Mouse (Mus musculus): ENCODE measurements around the gene Sorcs2.

DNA sequence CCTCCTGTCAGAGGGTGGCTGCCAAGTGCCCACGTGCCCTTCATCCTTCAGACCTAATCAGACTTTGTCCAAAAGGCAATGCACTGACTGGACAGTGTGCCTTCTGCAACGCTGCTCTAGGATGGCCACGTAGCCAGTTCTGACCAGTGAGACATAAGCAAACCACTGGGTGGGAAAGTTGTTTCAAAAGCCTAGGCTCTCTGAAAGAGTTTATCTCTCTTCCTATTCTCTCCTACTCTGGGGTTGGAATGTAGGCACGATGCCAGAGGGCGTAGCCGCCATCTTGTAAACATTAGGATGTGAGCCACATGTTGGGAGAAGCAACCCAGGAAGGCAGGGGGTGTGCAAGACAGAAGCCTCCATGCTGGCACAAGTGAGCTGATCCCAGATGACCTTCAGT lies 44.3 kb downstream of the Sorcs2 start:
- TF ChIP-seq CTCF (IDR thresholded peaks at IDR 0.05; ENCODE audit: extremely low read depth, insufficient read depth, insufficient read length, insufficient replicate concordance): no peak
- TF ChIP-seq POLR2A (IDR thresholded peaks at IDR 0.05; ENCODE audit: low read depth, low read length): no peak

Measured in spleen, adult 2 months (tissue).